Mouse (Mus musculus) lung, postnatal 4 days (tissue): ENCODE measurements around the gene Tnrc6c.
A peak's percentile ranks its signal among the peaks of the same experiment; 100 is the strongest.

Experiments used
- DNase-seq, 2 experiments: peaks; one replicate each; pipeline ENCODE4 v3.0.0; 2021

The Tnrc6c gene

DNA sequence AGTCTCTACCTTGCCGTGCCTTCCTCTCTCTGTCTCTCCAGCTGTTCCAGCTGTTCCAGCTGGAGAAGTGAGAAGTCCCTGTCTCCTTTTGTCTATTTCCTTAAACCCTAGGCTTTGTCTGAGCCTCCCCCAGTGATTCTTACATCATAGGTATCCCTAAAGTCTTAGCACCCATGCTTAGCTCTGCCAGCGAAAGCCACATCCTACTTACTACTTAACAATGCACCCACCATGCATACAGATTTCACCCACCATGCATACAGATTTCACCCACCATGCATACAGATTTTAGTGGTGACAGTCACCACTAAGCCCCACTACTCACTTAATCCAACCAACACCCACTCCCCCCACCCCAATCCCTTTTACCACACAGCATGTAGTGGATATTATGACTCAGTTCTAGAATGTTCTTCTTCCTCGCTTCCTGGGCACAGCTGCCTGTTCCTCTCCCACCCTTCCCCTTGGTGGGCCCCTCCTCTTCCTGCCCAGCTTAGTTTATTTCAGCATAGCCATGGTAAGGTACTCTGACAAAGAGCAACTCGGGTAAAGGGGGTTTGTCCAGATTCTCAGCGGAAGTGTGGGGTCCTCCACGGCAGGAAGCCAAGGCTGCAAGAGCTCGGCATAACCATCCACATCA, 14.6 kb upstream of the Tnrc6c start:
- no peak for DNase-seq

DNA sequence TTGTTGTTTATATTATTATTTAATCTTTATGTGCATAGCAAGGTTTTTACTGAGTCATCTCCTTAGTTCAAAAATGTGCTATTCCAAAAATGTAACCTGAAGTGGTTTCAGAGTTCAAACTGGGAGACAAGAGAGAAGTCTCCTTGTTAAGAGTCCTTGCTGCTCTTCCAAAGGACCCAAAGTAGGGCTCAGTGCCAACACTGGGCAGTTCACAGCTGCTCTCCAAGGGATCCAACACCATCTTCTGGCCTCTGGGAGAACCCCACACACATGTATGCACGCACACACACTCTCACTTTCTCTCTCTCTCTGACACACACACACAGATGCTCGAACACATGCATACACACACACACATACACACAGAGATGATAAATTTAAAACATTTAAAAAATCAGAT, 11.9 kb upstream of the Tnrc6c start:
- DNase-seq, result no peak

DNA sequence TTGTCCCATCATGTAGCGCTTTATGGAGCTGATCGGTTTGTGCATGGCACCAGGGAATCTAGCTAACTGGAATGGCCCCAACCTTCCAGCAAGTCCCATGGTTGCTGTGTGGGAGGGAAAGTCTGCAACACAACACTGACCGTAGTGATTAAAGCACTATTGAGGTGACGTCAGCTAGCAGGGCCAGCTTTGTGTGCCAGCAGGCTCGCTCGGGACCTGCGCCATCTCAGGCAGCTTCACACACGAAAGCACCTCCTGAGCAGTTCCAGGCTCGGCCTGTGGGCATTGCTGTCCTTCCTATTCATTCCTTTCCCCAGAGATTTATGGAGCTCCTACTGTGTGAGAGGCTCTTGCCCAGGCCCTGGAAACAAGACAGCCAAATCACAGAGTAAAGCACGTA, 10.8 kb upstream of the Tnrc6c start:
- DNase-seq, result no peak

DNA sequence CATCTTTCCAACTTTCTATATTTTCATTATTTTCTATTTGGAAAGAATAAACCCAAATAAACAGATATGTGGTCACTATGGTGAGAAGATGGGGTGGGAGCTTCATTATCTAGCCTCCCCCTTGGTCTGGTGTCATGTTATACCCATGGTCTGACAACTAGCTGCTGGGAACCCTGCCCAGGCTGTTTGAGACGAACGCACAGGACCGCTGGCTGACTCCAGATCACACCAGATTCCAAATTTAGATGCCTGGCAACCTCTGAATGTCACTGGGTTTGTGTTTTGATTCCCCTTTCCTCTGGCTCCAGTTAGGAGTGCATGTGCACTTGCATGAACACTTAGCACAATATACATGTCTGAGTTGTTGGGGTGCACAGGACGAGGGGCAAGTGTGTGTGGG, 7.3 kb upstream of the Tnrc6c start:
- DNase-seq, result peak; percentile 30 to 70

DNA sequence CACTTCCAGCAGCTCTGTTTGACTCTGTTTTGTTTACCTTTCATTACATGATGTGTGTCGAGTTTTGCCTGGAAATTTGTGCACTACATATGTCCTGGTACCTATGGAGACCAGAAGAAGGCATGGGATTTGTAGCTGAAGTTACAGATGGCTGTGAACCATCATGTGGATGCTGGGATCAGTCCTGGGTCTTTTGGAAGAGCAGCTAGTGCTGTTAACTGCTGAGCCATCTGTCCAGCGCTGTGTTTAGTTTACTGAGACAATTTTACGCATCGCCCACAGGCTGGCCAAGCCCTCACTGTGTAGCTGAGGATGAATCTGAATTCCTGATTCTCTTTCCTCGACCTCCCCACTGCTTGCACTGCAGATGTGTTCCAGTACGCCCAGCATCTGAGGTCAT, 6.1 kb upstream of the Tnrc6c start:
- DNase-seq, result no peak

DNA sequence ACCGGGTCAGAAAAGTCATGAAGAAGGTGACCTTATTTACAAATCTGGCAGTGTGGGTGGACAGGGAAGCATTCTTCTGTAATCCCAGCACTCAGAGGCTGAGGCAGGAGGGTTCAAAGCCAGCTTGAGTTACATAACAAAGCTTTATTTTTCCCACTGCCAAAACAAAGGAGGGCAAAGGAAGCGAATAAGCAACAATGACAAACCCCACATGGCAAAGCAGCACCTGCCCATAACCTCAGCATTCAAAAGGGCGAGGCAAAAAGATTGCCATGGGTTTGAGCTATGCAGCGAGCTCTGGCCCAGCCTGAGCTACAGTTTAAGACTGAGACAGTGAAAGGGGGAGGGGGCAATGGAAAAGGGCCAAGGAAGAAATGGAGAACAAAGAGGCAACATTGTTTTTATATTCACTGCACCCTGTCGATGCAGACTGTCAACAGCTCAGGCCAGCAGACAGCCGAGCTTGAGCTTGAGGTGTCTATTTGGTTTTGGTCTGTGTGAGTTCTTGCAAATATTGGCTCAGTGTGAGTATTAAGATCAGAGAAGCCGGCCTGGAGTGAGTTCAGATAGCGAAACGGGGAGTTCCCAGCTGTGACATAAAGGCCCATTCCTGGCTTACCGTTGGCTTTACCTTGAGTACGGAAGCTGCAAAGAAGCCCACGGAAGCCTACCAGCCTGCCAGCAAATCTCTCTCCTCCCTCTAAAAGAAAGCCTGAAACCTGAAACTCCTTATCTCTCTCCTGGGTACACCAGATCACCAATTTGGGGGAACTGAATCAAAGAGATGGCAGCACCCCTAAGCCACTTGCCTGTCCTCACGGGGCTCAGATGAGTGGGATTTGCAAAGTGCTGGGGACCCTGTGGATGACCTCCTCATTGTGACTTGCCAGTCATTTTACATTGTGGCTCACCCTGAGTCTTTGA, 3.1 kb upstream of the Tnrc6c start:
- no peak for DNase-seq

DNA sequence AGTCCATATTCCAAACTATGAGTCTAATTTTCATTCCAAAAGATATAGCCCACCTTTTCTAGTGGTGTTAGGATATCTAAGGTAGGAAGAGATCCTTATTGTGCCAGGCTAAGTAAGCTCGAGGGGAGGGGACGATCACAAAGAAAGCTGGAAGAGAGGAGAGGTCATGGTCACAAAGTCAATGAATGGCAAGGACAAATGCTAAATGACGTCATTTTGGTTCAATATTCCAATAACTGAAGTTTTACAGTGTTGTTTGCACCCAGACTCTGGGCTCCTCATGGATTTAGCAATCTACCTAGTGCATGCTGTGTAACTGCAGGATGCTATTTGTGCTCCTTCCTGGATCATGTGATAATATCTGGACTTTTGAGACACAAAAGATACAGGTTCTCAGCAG, 1.2 kb upstream of the Tnrc6c start:
- no peak for DNase-seq

DNA sequence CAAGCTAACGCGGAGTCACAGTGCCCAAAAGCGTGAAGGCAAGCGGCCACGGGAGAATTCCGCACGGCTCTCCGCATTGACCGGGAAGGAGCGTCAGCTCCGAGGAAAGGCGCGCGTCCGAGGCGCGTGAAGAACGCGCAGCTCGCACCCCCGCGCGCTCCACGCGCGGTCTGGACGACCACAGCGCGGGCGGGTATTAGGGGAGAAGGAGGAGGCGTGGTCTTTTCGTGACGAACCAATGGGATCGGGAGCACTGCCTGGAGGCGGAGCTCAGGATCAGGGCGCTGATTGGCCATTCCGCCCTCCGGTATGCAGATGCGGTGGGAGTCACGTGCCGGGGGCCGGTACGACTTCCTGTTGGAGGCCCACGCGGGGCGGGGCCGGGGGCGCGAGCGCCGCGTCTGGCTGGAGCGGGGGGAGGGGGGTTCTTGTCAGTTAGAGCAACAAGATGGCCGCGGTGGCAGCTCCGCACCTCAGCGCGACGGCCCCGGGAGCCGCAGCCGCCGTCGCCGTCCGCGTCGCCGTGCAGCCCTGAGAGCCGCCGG, 363 bp downstream of the Tnrc6c start:
- DNase-seq, result peak; percentile 99 to 100

DNA sequence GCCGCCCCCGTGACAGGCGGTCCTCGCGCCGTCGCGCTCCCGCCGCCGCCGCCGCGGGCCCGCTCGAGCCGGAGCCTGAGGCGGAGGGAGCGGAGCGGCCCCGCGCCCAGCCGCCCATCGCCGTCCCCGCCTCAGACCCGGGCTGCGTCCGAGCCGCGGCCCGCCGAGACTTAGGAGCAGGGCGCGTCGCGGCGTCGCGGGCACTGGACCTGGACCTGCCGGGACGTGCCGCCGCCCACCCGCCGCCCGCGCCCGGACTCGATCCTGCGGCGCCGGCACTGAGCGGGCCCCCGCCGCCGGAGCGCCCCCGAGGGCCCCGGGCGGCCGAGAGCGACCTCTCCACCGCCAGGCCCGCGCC, 824 bp downstream of the Tnrc6c start:
- DNase-seq, result no peak

DNA sequence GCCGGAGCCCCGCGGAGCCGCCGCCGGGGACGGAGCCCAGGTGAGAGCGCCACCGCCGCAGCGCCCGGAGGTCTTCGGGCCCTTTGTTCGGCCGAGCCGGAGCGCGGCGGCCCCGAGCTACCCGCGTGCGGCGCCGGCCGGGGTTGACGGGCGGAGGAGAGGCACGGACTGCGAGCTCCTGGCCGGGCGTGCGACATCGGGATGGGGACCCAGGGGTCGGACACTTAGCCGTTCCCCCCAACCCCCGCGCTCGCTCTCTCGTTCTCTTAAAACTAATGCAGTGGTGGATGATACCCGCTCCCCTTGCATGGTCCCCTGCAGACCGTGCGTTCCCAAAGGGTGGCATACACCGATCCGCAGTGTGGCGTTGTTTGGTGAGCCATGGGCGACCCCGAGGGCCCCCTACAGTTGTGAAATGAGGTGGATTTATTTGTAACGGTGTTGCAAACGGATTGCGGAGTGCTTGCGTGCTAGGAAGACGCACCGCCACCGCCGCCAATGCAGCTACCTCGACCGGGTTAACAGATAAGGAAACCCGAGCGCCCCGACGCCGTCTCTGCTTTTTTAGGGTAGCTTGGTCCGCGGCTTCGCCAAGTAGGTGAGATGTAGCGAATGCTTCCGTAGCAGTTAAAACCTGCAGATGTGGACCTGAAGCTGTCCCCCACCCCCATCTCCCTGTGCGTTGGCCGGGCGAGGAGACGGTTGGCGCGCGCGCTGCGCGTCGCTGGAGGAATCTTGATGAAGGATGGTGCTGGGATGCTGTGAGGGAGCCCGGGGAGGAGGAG, 1.4 kb downstream of the Tnrc6c start:
- DNase-seq, result peak; percentile 56 to 65

DNA sequence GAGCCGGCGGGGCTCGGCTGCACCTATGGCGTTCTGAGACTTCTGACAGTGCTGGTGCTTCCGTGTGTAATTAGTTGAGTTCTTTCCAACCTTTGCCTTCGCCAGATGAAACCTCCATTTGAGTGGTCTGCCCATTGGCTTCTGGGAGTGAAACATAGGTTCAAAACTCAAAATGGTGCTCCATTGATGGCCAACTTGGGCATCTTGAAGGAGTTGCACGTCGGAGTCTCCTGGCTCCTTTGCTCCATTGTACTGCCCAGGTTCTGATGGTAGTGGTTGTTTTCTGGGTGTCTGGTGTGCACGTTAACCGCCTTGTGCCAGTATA, 1.9 kb downstream of the Tnrc6c start:
- DNase-seq, result no peak

DNA sequence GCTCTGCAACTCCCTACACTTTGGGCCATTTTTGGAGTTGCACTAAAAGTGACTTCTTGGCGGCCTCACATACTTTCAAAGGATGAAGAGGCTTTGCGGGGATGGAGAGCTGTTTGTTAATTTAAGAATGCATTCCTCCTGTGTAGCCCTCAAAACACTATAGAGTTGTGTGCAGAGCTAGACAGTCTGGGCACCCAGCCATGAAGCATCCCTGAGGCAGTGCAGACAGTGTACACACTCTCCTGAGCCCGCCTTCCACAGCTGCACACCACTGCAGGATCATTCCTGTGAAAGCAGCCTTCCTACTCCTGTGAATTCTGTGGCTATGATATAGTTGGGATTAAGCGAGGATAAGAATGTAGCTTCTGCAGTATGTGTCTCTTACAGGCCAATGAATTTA, 4.9 kb downstream of the Tnrc6c start:
- DNase-seq, result peak; percentile 18 to 50

DNA sequence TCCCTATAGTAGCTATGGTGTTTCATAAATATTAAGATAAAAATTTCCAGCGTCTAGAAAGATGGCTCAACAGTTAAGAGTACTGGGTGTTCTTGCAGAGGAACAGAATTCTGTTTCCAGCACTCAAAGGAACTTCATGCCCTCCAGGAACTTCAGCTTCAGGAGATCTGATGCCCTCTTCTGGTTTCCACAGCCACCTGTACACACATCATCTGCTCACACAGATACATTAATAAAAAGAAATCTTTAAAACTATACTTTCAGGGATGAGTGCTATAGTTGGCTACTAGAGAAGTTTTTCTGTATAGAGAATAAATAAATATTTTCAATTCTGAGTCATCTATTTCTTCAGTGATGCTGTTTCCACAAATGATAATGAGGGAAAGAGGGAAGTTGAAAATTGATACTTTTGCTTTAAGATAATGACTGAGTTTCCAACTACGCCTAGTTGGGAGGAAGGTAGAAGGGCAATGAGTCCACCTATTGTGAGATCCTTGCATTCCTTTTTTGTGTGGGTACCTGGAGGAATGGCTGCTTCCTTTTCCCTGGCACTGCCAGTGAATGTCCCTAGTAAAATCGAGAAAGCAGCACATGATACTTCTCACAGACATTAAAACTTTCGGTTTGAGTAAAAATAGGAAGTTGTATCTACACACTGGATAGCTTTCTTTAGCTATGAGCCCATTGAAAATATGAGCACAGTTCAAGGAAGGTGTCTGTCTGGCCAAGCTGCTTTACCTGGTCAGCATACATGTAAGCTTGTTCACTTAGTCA, 9.1 kb downstream of the Tnrc6c start:
- DNase-seq, result no peak

DNA sequence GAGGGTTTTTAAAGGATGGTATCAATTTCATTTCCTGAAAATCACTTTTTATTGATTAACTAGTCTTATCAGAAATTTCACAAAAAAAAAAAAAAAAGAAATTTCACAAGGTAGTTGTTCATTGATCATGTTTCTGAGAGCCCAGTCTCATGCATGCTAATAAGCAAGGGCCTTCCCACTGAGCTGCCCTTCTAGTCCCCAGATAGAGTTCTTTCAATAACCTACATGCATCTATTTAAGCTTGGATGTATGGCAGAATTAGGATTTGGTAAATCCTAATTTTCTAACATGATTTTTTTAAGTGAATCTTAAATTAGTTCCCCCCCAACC, 9.7 kb downstream of the Tnrc6c start:
- DNase-seq, result no peak

DNA sequence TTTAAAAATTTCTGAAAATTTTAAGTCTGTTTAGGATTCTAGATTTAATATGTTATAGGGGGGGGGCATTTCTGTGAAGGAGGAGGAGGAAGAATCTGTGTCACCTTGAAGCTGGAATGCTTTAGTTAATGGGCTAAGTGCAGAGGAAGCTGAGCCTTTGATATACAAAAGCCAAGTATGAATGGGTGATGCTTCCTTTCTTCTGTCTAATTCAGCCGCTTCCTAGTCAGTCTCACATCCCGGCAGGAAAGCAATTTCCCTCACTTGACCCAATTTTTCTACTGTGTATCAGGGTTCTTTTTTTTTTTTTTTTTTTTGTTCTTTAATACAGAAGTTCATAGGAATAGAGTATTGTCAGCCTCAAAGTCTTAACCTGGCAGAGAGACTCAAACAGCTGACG, 11.1 kb downstream of the Tnrc6c start:
- no peak for DNase-seq

DNA sequence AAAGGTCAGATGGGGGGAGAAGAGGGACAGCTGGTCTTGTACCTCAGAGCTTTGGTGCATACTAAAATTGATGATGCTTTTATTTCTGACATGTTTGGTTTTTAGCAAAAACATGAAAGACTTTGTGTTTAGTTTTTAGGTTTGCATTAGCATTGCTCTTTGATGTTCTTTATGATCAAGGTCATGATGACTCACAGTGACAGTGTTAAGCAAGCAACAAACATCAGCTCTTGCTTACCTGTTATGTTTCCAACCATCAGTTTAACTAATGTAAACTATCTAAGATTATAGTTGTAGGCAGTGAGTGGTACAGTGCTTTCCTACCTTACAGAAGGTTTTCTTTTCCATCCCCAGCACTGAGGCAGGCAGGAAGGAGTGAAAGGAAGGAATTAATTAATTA, 12.5 kb downstream of the Tnrc6c start:
- DNase-seq, result no peak

DNA sequence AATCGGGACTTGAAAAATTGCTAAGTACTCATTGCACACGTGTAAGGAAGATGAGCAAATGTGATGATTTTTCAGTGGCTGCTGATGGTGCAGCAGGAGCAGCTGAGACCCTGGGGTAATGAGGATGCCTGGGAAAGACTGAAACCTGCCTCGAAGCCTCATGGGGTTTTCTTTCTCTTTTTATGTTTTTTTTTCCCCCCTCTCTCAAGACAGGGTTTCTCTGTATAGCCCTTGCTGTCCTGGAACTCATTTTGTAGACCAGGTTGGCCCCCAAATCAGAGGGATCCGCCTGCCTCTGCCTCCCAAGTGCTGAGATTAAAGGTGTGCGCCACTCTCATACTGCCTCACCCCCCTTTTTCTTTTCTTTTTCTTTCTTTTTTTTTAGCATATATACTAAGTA, 13.1 kb downstream of the Tnrc6c start:
- no peak for DNase-seq

DNA sequence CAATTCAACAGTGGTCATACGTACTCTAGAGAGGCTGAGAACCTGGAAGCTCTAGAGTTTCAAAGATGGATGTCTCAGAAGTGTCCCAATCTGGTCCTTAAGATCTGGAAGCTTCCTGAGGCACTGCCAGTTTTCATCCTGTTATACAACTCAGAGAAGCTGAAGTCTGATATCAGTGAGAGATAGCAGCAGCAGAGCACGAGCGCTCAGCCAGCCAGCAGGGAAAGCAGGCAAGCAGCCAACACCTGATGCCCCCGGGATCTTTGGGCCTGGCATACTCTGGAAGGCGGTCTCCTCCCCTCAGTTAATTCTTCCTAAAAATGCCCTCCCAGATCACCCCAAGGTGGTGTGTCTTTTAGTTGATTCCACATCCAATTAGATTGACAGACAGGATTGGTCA, 13.7 kb downstream of the Tnrc6c start:
- DNase-seq, result no peak

DNA sequence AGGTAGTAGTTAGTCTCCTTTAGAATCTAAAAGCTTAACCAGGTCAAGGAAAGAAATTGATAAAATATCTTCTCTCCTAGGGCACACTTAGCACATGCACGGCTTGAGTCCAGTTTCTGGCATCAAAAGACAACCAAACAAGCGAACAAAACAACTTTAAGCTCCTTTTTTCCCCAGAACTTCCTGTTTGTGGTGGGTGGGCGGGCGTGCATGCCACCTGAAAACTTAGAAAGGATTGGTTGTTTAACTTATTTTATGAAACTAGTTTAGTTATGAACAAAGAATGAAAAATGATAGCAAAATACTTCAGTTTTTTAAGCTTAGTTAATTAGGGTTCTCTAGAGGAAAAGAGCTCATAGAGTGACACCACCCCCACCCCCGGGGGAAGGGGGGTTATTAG, 17.5 kb downstream of the Tnrc6c start:
- DNase-seq, result no peak

DNA sequence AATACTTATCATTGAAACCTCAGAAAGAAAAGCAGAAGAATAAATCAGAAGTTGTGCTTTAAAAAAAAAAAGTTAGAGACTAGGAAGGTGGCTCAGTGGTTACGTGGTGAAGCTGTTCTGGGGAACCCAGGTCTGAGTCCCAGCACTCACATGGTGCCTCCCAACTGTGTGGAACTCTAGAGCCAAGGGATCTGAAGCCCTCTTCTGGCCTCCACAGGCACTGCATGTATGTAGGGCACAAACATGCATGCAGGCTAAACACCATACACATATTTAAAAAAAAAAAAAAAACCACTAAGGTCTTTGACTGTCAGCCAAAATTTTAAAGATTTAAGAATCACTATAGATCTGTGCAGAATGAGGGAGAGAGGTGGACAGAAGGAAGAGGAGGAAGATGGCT, 20.4 kb downstream of the Tnrc6c start:
- DNase-seq, result no peak

DNA sequence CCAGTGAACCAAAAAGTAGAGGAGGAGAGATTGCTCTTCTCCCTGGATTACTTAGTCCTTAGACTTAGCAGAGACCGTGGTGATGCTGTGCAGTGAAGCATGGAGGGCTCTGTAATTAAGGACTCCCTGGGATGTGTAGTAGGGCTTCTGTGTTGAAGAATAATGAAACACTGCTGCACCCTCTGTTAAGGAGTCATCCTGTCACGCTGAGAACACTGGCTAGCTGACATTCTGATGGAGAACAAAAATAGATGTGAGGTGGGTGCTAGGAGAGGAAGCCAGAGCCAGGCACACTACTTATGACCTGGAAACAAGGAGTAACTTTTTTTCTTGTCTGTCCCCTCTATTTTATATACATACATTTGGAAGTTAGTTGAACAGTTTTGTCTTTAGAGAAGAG, 22.6 kb downstream of the Tnrc6c start:
- DNase-seq, result no peak

DNA sequence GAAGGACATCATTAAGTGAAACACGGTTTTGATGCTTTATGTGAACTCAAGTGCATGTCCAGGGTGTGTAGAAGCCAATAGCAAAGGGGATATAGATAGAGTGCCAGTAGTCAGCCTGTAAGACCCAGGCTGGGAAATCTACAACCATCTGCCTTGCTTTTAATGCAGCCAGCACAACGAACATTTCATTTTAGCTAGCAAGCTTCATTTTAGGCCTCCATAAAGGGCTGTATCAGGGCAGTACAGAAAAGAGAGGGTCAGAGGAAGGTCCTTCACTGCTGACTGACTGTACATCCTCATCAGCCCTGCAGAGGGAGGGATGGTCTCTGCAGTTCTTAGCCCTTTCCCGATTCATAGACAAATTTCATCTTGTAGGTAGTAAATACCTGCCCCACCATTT, 23.0 kb downstream of the Tnrc6c start:
- no peak for DNase-seq

DNA sequence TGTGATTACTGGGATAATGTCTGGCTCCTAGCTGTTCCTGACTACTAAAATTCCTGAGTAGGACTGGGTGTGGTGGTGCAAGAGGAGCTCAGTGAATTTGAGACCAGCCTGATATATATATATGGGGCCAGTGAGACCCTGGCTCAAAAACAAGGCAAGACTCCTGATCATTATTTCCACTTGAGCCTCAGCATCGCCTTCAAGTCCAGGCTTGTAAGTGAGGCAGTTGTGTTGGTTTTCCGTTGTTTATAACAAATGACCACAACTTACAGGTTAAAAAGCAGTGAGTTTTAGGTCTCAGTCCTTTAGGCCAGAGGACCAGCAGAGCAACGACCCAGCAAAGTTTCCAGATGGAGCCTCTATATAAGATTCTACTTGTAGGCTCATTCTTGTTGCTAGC, 23.5 kb downstream of the Tnrc6c start:
- DNase-seq, result no peak
